Mouse (Mus musculus) kidney, adult 2 months (tissue): ENCODE measurements at regions not wholly inside any gene's neighbourhood (a gene's known extent, or its start where the extent isn't known, plus 50 kb on each side); places are given as distances from the start of the nearest gene placed in this dataset.

Experiments used
- CTCF ChIP-seq: fragments of 200-500 bp; conservative IDR thresholded peaks from 2 replicates; pipeline ENCODE4 v1.5.1; 2011; ENCODE audit warnings: low read depth, mild to moderate bottlenecking, control low read depth, low read length, moderate library complexity, mixed read lengths; ENCODE audit not compliant: insufficient read depth, insufficient read length
- POLR2A ChIP-seq: fragments of 200-500 bp; IDR thresholded peaks from one replicate; pipeline ENCODE4 v1.6.1; 2011; ENCODE audit warnings: low read depth, low read length, control low read depth

GRCm38 (mm10) chr13:119310013-119310412 is 118.4 kb upstream of the Paip1 start:
- TF ChIP-seq CTCF (no peak), POLR2A (no peak)
